Mouse (Mus musculus) left cerebral cortex, postnatal 25 days (tissue): Measurements from ENCODE around the gene Ndrg4. TPM values are rescaled to one million over a fixed set of nuclear protein-coding genes. Genes with fewer than 3 reads are reported as not detected.

Source experiments
- DNase-seq, 2 experiments: peaks; one replicate each; pipeline ENCODE4 v3.0.0; 2022; ENCODE audit warnings: low spot score in 2 of 2, mixed read lengths in 1 of 2
- intact Hi-C: fragments of 180-260 bp; cut with DNase I; formaldehyde crosslinking; loops from one replicate; pipeline ENCODE4 v1.15.1; 2025
- total RNA-seq, 2 experiments: library from RNA; stranded (reverse); gene quantifications; 2 replicates each; pipeline ENCODE4 v1.2.3; 2021

The Ndrg4 gene
- total RNA-seq, 2 experiments from 2014 or later: 1,687 to 1,794 TPM

- no peak for DNase-seq
- intact Hi-C loops: no loop called here
Observed at GRCm38 (mm10) chr8:95672811-95673210, 4.0 kb upstream of the Ndrg4 start.

GRCm38 (mm10) chr8:95677591-95678023, 827 bp downstream of the Ndrg4 start:
- intact Hi-C loops: loop anchor here (1.0 to 2.0 kb wide), 2 partner anchors 17 to 45 kb away; partner anchors contain the start of gene Gins3
- no peak for DNase-seq

GRCm38 (mm10) chr8:95678024-95678611, 1.3 kb downstream of the Ndrg4 start:
- DNase-seq: peak; percentile 67 to 76
- intact Hi-C loops: loop anchor here (1.0 to 2.0 kb wide), 2 partner anchors 16 to 45 kb away; partner anchors contain the start of gene Gins3

- DNase-seq: peak in 1 of 2 experiments; percentile 92
- intact Hi-C loops: no loop called here
Observed at GRCm38 (mm10) chr8:95688073-95688672, 11.4 kb downstream of the Ndrg4 start.

GRCm38 (mm10) chr8:95690929-95691541, 14.3 kb downstream of the Ndrg4 start:
- intact Hi-C loops: loop anchor here (10.0 kb wide), 1 partner anchor 186 kb away; no protein-coding TSS in a partner anchor

GRCm38 (mm10) chr8:95694631-95695030, 17.9 kb downstream of the Ndrg4 start:
- intact Hi-C loops: loop anchor here (1.0 to 10.0 kb wide), 2 partner anchors 16 to 190 kb away; no protein-coding TSS in a partner anchor

More at GRCm38 (mm10) chr8:95690929-95691541, 14.3 kb downstream of the Ndrg4 start:
- no peak for DNase-seq

GRCm38 (mm10) chr8:95696661-95697060, 19.9 kb downstream of the Ndrg4 start:
- no peak for DNase-seq
- intact Hi-C loops: loop anchor here (1.0 to 10.0 kb wide), 2 partner anchors 89 to 192 kb away; no protein-coding TSS in a partner anchor

More at GRCm38 (mm10) chr8:95694631-95695030, 17.9 kb downstream of the Ndrg4 start:
- DNase-seq: peak in 1 of 2 experiments; percentile 87

- peak; percentile 86 to 91 for DNase-seq
- intact Hi-C loops: loop anchor here (1.0 to 10.0 kb wide), 2 partner anchors 90 to 192 kb away; no protein-coding TSS in a partner anchor
Observed at GRCm38 (mm10) chr8:95697128-95697527, 20.3 kb downstream of the Ndrg4 start.

- no peak for DNase-seq
Observed at GRCm38 (mm10) chr8:95698179-95698578, 21.4 kb downstream of the Ndrg4 start.

GRCm38 (mm10) chr8:95700282-95700681, 23.5 kb downstream of the Ndrg4 start:
- peak; percentile 86 to 96 for DNase-seq
- intact Hi-C loops: no loop called here

More at GRCm38 (mm10) chr8:95698179-95698578, 21.4 kb downstream of the Ndrg4 start:
- intact Hi-C loops: loop anchor here (10.0 kb wide), 1 partner anchor 193 kb away; no protein-coding TSS in a partner anchor

GRCm38 (mm10) chr8:95701809-95702208, 25.0 kb downstream of the Ndrg4 start:
- intact Hi-C loops: no loop called here
- DNase-seq: no peak

- peak; percentile 91 to 98 for DNase-seq
- intact Hi-C loops: no loop called here
Observed at GRCm38 (mm10) chr8:95702480-95703446, 26.0 kb downstream of the Ndrg4 start.

GRCm38 (mm10) chr8:95703461-95704260, 26.9 kb downstream of the Ndrg4 start:
- peak; percentile 82 to 90 for DNase-seq
- intact Hi-C loops: no loop called here

- intact Hi-C loops: no loop called here
- no peak for DNase-seq
Observed at GRCm38 (mm10) chr8:95704538-95704937, 27.8 kb downstream of the Ndrg4 start.

- DNase-seq: no peak
- intact Hi-C loops: no loop called here
Observed at GRCm38 (mm10) chr8:95709579-95709978, 32.8 kb downstream of the Ndrg4 start.

- intact Hi-C loops: no loop called here
- DNase-seq: no peak
Observed at GRCm38 (mm10) chr8:95711029-95711428, 34.2 kb downstream of the Ndrg4 start.

GRCm38 (mm10) chr8:95712395-95712794, 35.6 kb downstream of the Ndrg4 start:
- no peak for DNase-seq
- intact Hi-C loops: no loop called here
